Mouse (Mus musculus) cerebellum, adult 2 months (tissue): ENCODE data around the gene Hemk1.

ENCODE experiments used
- CTCF ChIP-seq: fragments of 200-500 bp; IDR thresholded peaks from 2 replicates; pipeline ENCODE4 v1.5.1; 2011; ENCODE audit warnings: low read depth, mild to moderate bottlenecking, control low read depth, low read length, moderate library complexity, borderline replicate concordance; ENCODE audit not compliant: insufficient read depth
- POLR2A ChIP-seq: fragments of 200-500 bp; IDR thresholded peaks from 2 replicates; pipeline ENCODE4 v1.6.1; 2011; ENCODE audit warnings: low read length, control low read depth, borderline replicate concordance; ENCODE audit not compliant: insufficient read depth

DNA sequence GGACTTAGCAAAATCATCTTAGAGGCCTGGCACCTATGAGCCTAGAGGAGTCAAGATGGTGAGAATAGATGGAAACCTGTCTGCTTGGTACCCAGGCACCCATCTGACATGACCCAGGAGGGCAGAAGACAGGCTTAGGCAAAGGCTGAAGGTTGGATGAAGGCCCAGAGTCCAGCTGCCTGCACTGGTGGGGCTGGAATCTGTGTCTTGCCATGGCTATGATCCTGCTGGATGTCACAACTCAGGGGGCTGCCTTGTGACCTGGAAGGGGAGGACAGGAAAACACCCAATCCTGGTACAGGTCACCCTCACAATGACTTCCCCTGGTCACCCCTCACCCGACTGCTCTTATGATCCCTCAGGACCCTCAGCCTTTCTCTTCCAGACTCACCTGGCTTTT is 16.7 kb upstream of the Hemk1 start:
- no peak for TF ChIP-seq POLR2A
- TF ChIP-seq CTCF: no peak
